Mouse (Mus musculus) ES-Bruce4 (cell line): ENCODE measurements around the gene Kifap3.

Experiments used
- CTCF ChIP-seq: IDR thresholded peaks from one replicate; pipeline ENCODE4 v1.8.1; 2011; ENCODE audit warnings: low read depth, low read length
- EP300 ChIP-seq: IDR thresholded peaks from 2 replicates; pipeline ENCODE4 v1.6.1; 2011; ENCODE audit warnings: low read depth, low read length; ENCODE audit not compliant: insufficient read depth

GRCm38 (mm10) chr1:163893294-163893693, 113.9 kb downstream of the Kifap3 start:
- TF ChIP-seq CTCF = no peak
- no peak for TF ChIP-seq EP300
